Mouse (Mus musculus) liver, adult 2 months (tissue): Measurements from ENCODE around the gene Ndufb2.

Experiments
- CTCF ChIP-seq: fragments of 200-500 bp; IDR thresholded peaks from 2 replicates; pipeline ENCODE4 v1.5.1; 2011; ENCODE audit warnings: low read depth, low read length, control low read depth
- POLR2A ChIP-seq: fragments of 200-500 bp; IDR thresholded peaks from 2 replicates; pipeline ENCODE4 v1.6.1; 2011; ENCODE audit warnings: low read length, control low read depth; ENCODE audit not compliant: insufficient read depth; ENCODE audit errors: extremely low read depth

GRCm38 (mm10) chr6:39580558-39580957 is 11.8 kb upstream of the Ndufb2 start:
- TF ChIP-seq POLR2A (no peak), CTCF (no peak)
